9 mouse cellular contexts compared by ENCODE assay signal in the genomic region with DNA sequence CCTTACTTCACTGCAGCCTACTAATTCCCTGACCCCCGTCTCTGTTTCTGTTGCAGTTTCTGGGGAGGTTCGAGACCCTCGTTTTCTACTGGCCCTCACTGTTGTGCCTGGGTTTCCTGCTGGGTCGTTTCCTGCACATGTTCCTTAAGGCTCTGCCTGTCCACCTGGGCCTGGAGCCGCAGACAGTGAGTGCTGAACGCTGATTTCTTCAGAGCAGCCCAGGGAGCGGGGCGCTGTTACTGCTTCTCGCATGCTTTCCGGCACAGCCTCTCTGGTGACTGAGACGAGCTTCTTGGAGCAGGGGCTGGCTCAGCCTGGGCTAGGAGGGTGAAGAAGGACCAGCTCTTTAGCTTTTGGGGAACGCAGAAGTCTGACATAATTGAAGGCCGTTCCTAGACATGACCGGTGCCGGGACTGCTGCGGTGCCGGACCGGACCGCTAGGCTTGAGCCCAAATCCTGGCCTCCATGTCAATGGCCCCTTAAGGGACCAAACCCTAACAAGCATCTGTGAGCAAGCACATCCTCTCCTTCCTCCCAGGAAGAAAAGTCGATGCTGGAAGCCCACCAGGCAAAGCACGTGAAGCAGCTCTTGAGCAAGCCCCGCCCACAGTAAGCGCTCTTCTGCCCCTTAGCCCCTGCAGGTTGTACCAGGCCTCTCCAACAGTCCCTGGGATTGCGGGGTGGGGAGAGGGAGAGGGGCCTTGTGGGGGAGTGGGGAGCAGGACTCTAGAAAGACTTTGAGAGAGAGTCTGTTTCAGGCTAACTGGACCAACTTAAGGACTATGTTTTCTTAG. TPM values are rescaled to one million over a fixed set of nuclear protein-coding genes. Genes with fewer than 3 reads are reported as not detected.
DNase-seq lines count a peak whose midpoint lies in the region; ATAC-seq and TF ChIP-seq lines count a peak whose summit lies in the region.
"Had no signal": no experiment of that assay in that cellular context is flagged by ENCODE, and none has a peak within 500 bp of the region (broad histone marks: within the 10 kb centered on the region; RNA-seq: fewer than 3 reads in every experiment).

No protein-coding gene starts in this region.

- TF ChIP-seq POLR2A in limb, embryonic 14.5 days (IDR thresholded peaks at IDR 0.05; ENCODE audit: borderline replicate concordance, extremely low read depth, insufficient read depth, insufficient read length): no peak

- H3K9me3 ChIP-seq in lung, embryonic 16.5 days (ENCODE audit: control insufficient read depth, low read length): no peaks in the 10 kb centered on the region
- H3K9me3 ChIP-seq in forebrain, embryonic 11.5 days (ENCODE audit: control insufficient read depth, low read length): no peaks in the 10 kb centered on the region
- no peaks in the 10 kb centered on the region for H3K9me3 ChIP-seq in limb, embryonic 14.5 days (ENCODE audit: control insufficient read depth, low read length)
- H3K9me3 ChIP-seq: liver, embryonic 15.5 days had no signal

- no peak overlapping the region for H3K27ac ChIP-seq in lung, embryonic 16.5 days (ENCODE audit: low read length)
- H3K27ac ChIP-seq in forebrain, embryonic 11.5 days (ENCODE audit: low read depth, low read length): no peak overlapping the region
- H3K27ac ChIP-seq in limb, embryonic 14.5 days (replicated peaks; ENCODE audit: low read depth, low read length): no peak overlapping the region
- H3K27ac ChIP-seq: liver, embryonic 15.5 days had no signal

- WGBS in lung, embryonic 16.5 days: 36% methylated on average over 24 of the region's 24 CpGs
- 19% methylated on average over 24 of the region's 24 CpGs for WGBS in forebrain, embryonic 11.5 days
- WGBS in limb, embryonic 14.5 days: 23% methylated on average over 24 of the region's 24 CpGs

- no peak for DNase-seq in lung, postnatal 10 days
- DNase-seq in forebrain, embryonic 11.5 days (ENCODE audit: low spot score): no peak
- no peak for DNase-seq in limb, embryonic 14.5 days (ENCODE audit: low spot score)
- no peak for DNase-seq in cerebellum, postnatal 14 days
- no peak for DNase-seq in layer of hippocampus, adult 11-12 months (ENCODE audit: low spot score)
- DNase-seq in gastrocnemius, adult 18-20 months (ENCODE audit: low spot score): no peak
- DNase-seq: kidney, postnatal 25 days had no signal

- no peaks in the 10 kb centered on the region for H3K36me3 ChIP-seq in lung, embryonic 16.5 days (ENCODE audit: control insufficient read depth, insufficient read depth, low read length)
- no peaks in the 10 kb centered on the region for H3K36me3 ChIP-seq in forebrain, embryonic 11.5 days (ENCODE audit: control insufficient read depth, insufficient read depth, low read length)
- H3K36me3 ChIP-seq in limb, embryonic 14.5 days (ENCODE audit: control insufficient read depth, insufficient read depth, low read length): no peaks in the 10 kb centered on the region

- no peaks in the 10 kb centered on the region for H3K27me3 ChIP-seq in lung, embryonic 16.5 days (ENCODE audit: control insufficient read depth, insufficient read depth, low read depth, low read length)
- H3K27me3 ChIP-seq in forebrain, embryonic 11.5 days (ENCODE audit: control insufficient read depth, insufficient read depth, low read length): no peaks in the 10 kb centered on the region
- no peaks in the 10 kb centered on the region for H3K27me3 ChIP-seq in limb, embryonic 14.5 days (ENCODE audit: control insufficient read depth, insufficient read depth, low read length)
- H3K27me3 ChIP-seq: liver, embryonic 15.5 days had no signal

- H3K9ac ChIP-seq in lung, embryonic 16.5 days (ENCODE audit: low read length): no peak overlapping the region
- peak overlapping the region; percentile 20 for H3K9ac ChIP-seq in forebrain, embryonic 11.5 days (ENCODE audit: low read length)
- H3K9ac ChIP-seq in limb, embryonic 14.5 days (ENCODE audit: low read depth, low read length, severe bottlenecking): peak overlapping the region; percentile 31
- H3K9ac ChIP-seq: liver, embryonic 15.5 days had no signal

- H3K4me3 ChIP-seq in lung, embryonic 16.5 days (ENCODE audit: low read length): no peak overlapping the region
- H3K4me3 ChIP-seq in forebrain, embryonic 11.5 days (ENCODE audit: low read depth, low read length): no peak overlapping the region
- no peak overlapping the region for H3K4me3 ChIP-seq in limb, embryonic 14.5 days (replicated peaks; ENCODE audit: low read length)
- H3K4me3 ChIP-seq: liver, embryonic 15.5 days had no signal

- no peaks in the 10 kb centered on the region for H3K4me1 ChIP-seq in lung, embryonic 16.5 days (replicated peaks; ENCODE audit: control insufficient read depth, insufficient read depth, low read length)
- peaks cover 7% of the 10 kb centered on the region; the same call in 1 of the 2 replicates for H3K4me1 ChIP-seq in forebrain, embryonic 11.5 days (replicated peaks; ENCODE audit: control insufficient read depth, insufficient read depth, low read length)
- peaks cover 5% of the 10 kb centered on the region; the same call in 1 of the 2 replicates for H3K4me1 ChIP-seq in limb, embryonic 14.5 days (ENCODE audit: control insufficient read depth, insufficient read depth, low read length)
- H3K4me1 ChIP-seq: liver, embryonic 15.5 days had no signal

- no peak for ATAC-seq in lung, embryonic 16.5 days (ENCODE audit: low read depth)
- ATAC-seq in forebrain, embryonic 11.5 days (replicated peaks; ENCODE audit: low FRiP score): no peak
- ATAC-seq in limb, embryonic 14.5 days (ENCODE audit: low FRiP score, low read depth): no peak

- peak overlapping the region; percentile 7; the same call in 1 of the 2 replicates for H3K4me2 ChIP-seq in lung, embryonic 16.5 days (ENCODE audit: low read depth, low read length)
- peak overlapping the region; percentile 27; the same call in 1 of the 2 replicates for H3K4me2 ChIP-seq in forebrain, embryonic 11.5 days (ENCODE audit: low read depth, low read length, severe bottlenecking)
- peak overlapping the region; percentile 25 for H3K4me2 ChIP-seq in limb, embryonic 14.5 days (replicated peaks; ENCODE audit: low read depth, low read length, severe bottlenecking)
- H3K4me2 ChIP-seq: liver, embryonic 15.5 days had no signal

RNA-seq across cellular contexts. Expression of a gene that starts 20.8 kb away (rescaled TPM):
- polyA plus RNA-seq in lung, embryonic 16.5 days (2015; fragmentation: Nextera tagmentation; extraction: Ambion mirVana): 0.03 and 0.21 TPM in 2 replicates
- 0.37 and 0.56 TPM in 2 replicates for polyA plus RNA-seq in forebrain, embryonic 11.5 days (2014; fragmentation: Nextera tagmentation; extraction: Ambion mirVana)
- 2.1 and 2.5 TPM in 2 replicates for polyA plus RNA-seq in limb, embryonic 14.5 days (2012; rRNA removed)
- 0.81 and 1.2 TPM in 2 replicates for polyA plus RNA-seq in limb, embryonic 14.5 days (2014; fragmentation: Nextera tagmentation; extraction: Ambion mirVana)
- total RNA-seq in gastrocnemius, adult 18-20 months (2021): not detected

RNA-seq across cellular contexts. Expression of a gene that starts 20.9 kb away (rescaled TPM):
- 1.5 and 1.7 TPM in 2 replicates for polyA plus RNA-seq in lung, embryonic 16.5 days (2015; fragmentation: Nextera tagmentation; extraction: Ambion mirVana)
- polyA plus RNA-seq in forebrain, embryonic 11.5 days (2014; fragmentation: Nextera tagmentation; extraction: Ambion mirVana): 0.07 and 0.17 TPM in 2 replicates
- 0.01 and 0.03 TPM in 2 replicates for polyA plus RNA-seq in limb, embryonic 14.5 days (2012; rRNA removed)
- polyA plus RNA-seq in limb, embryonic 14.5 days (2014; fragmentation: Nextera tagmentation; extraction: Ambion mirVana): 0.04 and 0.07 TPM in 2 replicates
- not detected for total RNA-seq in gastrocnemius, adult 18-20 months (2021)

RNA-seq across cellular contexts. Expression of a gene that starts 42.5 kb away (rescaled TPM):
- polyA plus RNA-seq in lung, embryonic 16.5 days (2015; fragmentation: Nextera tagmentation; extraction: Ambion mirVana): 0.08 TPM in 1 of 2 replicates, not detected in the other
- polyA plus RNA-seq in forebrain, embryonic 11.5 days (2014; fragmentation: Nextera tagmentation; extraction: Ambion mirVana): 83.2 and 84.0 TPM in 2 replicates
- 0.87 and 1.6 TPM in 2 replicates for polyA plus RNA-seq in limb, embryonic 14.5 days (2012; rRNA removed)
- 0.08 TPM in 1 of 2 replicates, not detected in the other for polyA plus RNA-seq in limb, embryonic 14.5 days (2014; fragmentation: Nextera tagmentation; extraction: Ambion mirVana)
- not detected for total RNA-seq in gastrocnemius, adult 18-20 months (2021)
- polyA plus RNA-seq: liver, embryonic 15.5 days had no signal

Comparison
In these comparisons a context has a peak if more than half of its experiments do, and no peak if none do; other contexts are left out.
1. RNA of a gene that starts 42.5 kb away (polyA plus RNA-seq): 83.2 to 84.0 TPM in forebrain, embryonic 11.5 days; 0.08 to 1.6 TPM in limb, embryonic 14.5 days and 0.08 TPM in lung, embryonic 16.5 days; every median in the first group is over 10 times any median in the second.
2. Peak in every context shown above with its lines, with median percentiles within 50 percentile points of each other: H3K4me2 ChIP-seq.